Mouse (Mus musculus) left cerebral cortex, postnatal 36 days (tissue): Measurements from ENCODE around the gene Tbx2. TPM values are rescaled to one million over a fixed set of nuclear protein-coding genes. Genes with fewer than 3 reads are reported as not detected.

ENCODE experiments used
- DNase-seq, 2 experiments: peaks; one replicate each; pipeline ENCODE4 v3.0.0; 2021 to 2022; ENCODE audit warnings: low spot score in 2 of 2, mixed read lengths in 1 of 2
- intact Hi-C: fragments of 180-260 bp; cut with DNase I; formaldehyde crosslinking; loops from one replicate; pipeline ENCODE4 v1.15.1; 2025
- total RNA-seq, 2 experiments: library from RNA; stranded (reverse); gene quantifications; 2 replicates each; pipeline ENCODE4 v1.2.3; 2021

Gene Tbx2
- 1 to 10 TPM; 1.9 to 2.2 TPM for total RNA-seq

GRCm38 (mm10) chr11:85832231-85832924 is at the start of gene Tbx2:
TSS of gene Tbx2 (plus strand) at chr11:85832551.
- DNase-seq: no peak
- intact Hi-C loops: loop anchor here (10.0 kb wide), 1 partner anchor 1978 kb away; the partner anchor contains the start of gene Hnf1b

GRCm38 (mm10) chr11:85786113-85786718 is 46.1 kb upstream of the Tbx2 start:
- intact Hi-C loops: no loop called here
- no peak for DNase-seq

- intact Hi-C loops: no loop called here
- DNase-seq: no peak
Measured at GRCm38 (mm10) chr11:85789750-85790149, 42.6 kb upstream of the Tbx2 start.

- intact Hi-C loops: no loop called here
- DNase-seq: no peak
Measured at GRCm38 (mm10) chr11:85790267-85790666, 42.1 kb upstream of the Tbx2 start.

- intact Hi-C loops: no loop called here
- no peak for DNase-seq
Measured at GRCm38 (mm10) chr11:85791212-85791611, 41.1 kb upstream of the Tbx2 start.

- DNase-seq: no peak
- intact Hi-C loops: no loop called here
Measured at GRCm38 (mm10) chr11:85792534-85793215, 39.7 kb upstream of the Tbx2 start.

GRCm38 (mm10) chr11:85799456-85799855 is 32.9 kb upstream of the Tbx2 start:
- intact Hi-C loops: no loop called here
- no peak for DNase-seq

- no peak for DNase-seq
- intact Hi-C loops: no loop called here
Measured at GRCm38 (mm10) chr11:85799856-85800255, 32.5 kb upstream of the Tbx2 start.

- no peak for DNase-seq
- intact Hi-C loops: no loop called here
Measured at GRCm38 (mm10) chr11:85800380-85800779, 32.0 kb upstream of the Tbx2 start.

- DNase-seq: no peak
- intact Hi-C loops: no loop called here
Measured at GRCm38 (mm10) chr11:85804048-85804447, 28.3 kb upstream of the Tbx2 start.

GRCm38 (mm10) chr11:85805779-85806178 is 26.6 kb upstream of the Tbx2 start:
- intact Hi-C loops: no loop called here
- DNase-seq: no peak

- intact Hi-C loops: no loop called here
- DNase-seq: no peak
Measured at GRCm38 (mm10) chr11:85807353-85807752, 25.0 kb upstream of the Tbx2 start.

GRCm38 (mm10) chr11:85811229-85811628 is 21.1 kb upstream of the Tbx2 start:
- no peak for DNase-seq
- intact Hi-C loops: no loop called here

GRCm38 (mm10) chr11:85811676-85812075 is 20.7 kb upstream of the Tbx2 start:
- intact Hi-C loops: no loop called here
- no peak for DNase-seq

GRCm38 (mm10) chr11:85812201-85812966 is 20.0 kb upstream of the Tbx2 start:
- no peak for DNase-seq
- intact Hi-C loops: no loop called here

GRCm38 (mm10) chr11:85814678-85815077 is 17.7 kb upstream of the Tbx2 start:
- intact Hi-C loops: no loop called here
- no peak for DNase-seq

GRCm38 (mm10) chr11:85816471-85816870 is 15.9 kb upstream of the Tbx2 start:
- no peak for DNase-seq
- intact Hi-C loops: no loop called here

GRCm38 (mm10) chr11:85818401-85818800 is 13.9 kb upstream of the Tbx2 start:
- intact Hi-C loops: no loop called here
- DNase-seq: no peak

- DNase-seq: no peak
- intact Hi-C loops: no loop called here
Measured at GRCm38 (mm10) chr11:85820959-85821358, 11.4 kb upstream of the Tbx2 start.

- DNase-seq: no peak
- intact Hi-C loops: loop anchor here (2.0 kb wide), 1 partner anchor 303 kb away; no protein-coding TSS in a partner anchor
Measured at GRCm38 (mm10) chr11:85821659-85822058, 10.7 kb upstream of the Tbx2 start.
